Mouse (Mus musculus) testis, adult 2 months (tissue): Measurements from ENCODE around the gene Sctr.

Source experiments
- CTCF ChIP-seq: fragments of 200-500 bp; IDR thresholded peaks from 2 replicates; pipeline ENCODE4 v1.5.1; 2012; ENCODE audit warnings: low read depth, mild to moderate bottlenecking, inconsistent platforms, low read length, moderate library complexity; ENCODE audit not compliant: control insufficient read depth, insufficient read depth, insufficient replicate concordance
- POLR2A ChIP-seq: fragments of 200-500 bp; IDR thresholded peaks from 2 replicates; pipeline ENCODE4 v1.6.1; 2012; ENCODE audit warnings: low read depth, mild to moderate bottlenecking, inconsistent platforms, low read length, moderate library complexity; ENCODE audit not compliant: control insufficient read depth

GRCm38 (mm10) chr1:120085696-120086095 lies 79.0 kb downstream of the Sctr start:
- TF ChIP-seq CTCF (no peak), POLR2A (no peak)
